Mouse (Mus musculus): ENCODE data around the gene Col5a3.
"Not testable (repeated sequence)": the region's sequence is repeated elsewhere in the genome, so short reads cannot be mapped to it uniquely, and the experiment has no call there.

Gene Col5a3

GRCm38 (mm10) chr9:20814521-20815272, at the start of gene Col5a3:
TSS of gene Col5a3 (minus strand) at chr9:20815067.
- DNase-seq: no peak

GRCm38 (mm10) chr9:20862225-20862624, 47.4 kb upstream of the Col5a3 start:
- no peak for DNase-seq

DNA sequence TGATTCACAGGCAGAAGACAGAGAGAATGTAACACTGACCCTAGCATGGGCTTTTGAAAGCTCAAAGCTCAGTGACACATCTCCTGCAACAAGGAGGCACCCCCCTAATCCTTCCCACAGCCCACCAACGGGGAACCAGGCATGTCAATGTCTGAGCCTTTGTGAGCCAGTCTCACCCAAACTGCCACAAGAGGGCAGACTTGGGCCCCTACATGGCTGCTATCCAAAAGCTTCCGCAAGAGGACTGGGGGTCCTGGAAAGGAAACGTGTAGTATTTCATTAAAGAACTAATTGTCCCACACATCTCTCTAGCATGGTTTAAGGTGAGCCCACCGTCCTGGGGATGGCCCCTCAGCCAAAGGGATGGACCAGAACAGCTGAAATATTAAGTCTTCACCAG, 47.0 kb upstream of the Col5a3 start:
- no peak for DNase-seq

GRCm38 (mm10) chr9:20859926-20860325, 45.1 kb upstream of the Col5a3 start:
- DNase-seq: no peak

DNA sequence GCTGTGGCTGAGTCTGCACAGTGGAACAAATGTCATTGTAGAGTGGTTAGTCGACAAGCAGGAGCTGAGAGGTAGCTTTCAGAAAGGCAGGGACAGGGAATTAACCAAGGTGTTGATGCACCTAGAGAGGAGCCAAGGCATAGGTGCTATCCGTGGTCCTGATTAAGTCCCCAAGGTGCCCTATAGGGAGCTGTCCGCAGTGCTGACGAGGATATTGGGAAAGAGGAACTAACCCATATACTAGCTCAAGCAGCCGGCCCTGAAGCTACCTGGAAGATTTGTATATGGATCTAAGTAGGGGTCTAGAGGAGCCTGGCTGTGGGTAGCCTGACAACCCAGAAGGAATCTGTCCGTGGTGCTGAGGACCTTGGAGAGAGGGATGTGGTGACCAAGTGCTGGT, 42.3 kb upstream of the Col5a3 start:
- no peak for DNase-seq

DNA sequence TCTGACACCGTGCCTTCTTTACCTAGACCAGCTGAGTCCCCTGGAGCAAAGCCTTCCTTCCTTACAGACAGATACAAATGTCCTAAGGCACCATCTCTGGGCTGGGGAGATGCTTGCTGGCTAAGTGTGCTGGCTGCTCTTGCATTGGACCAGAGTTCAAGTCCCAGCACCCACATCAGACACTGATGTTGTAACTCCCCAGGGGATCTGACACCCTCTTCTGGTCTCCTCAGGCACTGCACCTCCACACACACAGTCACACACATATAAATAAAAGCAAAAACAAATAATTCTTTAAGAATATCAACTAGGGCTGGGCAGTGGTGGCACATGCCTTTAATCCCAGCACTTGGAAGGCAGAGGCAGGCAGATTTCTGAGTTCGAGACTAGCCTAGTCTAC, 35.3 kb upstream of the Col5a3 start:
- no peak for DNase-seq

GRCm38 (mm10) chr9:20842670-20843069, 27.8 kb upstream of the Col5a3 start:
- no peak for DNase-seq

GRCm38 (mm10) chr9:20842211-20842610, 27.3 kb upstream of the Col5a3 start:
- no peak for DNase-seq

GRCm38 (mm10) chr9:20838931-20839330, 24.1 kb upstream of the Col5a3 start:
- no peak for DNase-seq

- DNase-seq: no peak
Observed at GRCm38 (mm10) chr9:20837184-20837947, 22.5 kb upstream of the Col5a3 start.

DNA sequence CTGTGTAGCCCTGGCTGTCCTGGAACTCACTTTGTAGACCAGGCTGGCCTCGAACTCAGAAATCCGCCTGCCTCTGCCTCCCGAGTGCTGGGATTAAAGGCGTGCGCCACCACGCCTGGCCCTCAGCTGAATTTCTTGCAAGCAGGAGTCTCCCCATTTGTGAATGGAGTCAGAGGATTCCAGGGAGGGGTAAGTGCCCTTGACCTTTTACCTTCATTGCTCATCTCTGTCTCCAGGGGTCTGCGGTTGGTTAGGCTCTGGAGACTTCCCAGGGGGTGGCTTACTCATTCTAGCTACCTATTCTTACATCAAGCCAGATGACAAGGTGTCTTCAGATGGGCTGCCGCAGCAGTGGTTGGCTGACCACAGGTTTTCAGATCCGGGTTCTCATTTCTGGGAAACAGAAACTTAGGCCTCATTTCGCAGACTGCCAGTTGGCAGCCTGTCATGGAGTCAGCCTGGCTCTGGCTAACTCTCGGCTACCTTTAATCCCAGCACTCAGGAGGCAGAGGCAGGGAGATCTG, 20.6 kb upstream of the Col5a3 start:
- not testable (repeated sequence) for DNase-seq

- no peak for DNase-seq
Observed at GRCm38 (mm10) chr9:20834881-20835280, 20.0 kb upstream of the Col5a3 start.

GRCm38 (mm10) chr9:20830901-20831643, 16.2 kb upstream of the Col5a3 start:
- peak; percentile 91 for DNase-seq

DNA sequence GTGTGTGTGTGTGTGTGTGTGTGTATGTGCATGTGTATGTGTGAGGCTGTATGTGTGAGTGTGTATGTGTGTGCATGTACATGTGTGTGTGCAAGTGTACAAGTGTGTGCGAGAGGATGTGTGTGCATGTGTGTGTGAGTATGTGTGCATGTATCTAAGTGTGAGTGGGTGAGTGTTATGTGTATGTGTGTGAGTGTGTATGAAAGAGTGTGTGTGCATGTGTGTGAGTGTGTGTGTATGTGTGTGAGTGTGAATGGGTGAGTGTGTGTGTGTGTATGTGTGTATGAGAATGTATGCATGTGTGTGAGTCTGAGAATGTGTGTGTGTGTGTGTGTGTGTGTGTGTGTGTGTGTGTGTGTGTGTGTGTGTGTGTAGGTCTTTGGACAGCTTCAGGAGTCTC, 13.3 kb upstream of the Col5a3 start:
- DNase-seq: no peak

DNA sequence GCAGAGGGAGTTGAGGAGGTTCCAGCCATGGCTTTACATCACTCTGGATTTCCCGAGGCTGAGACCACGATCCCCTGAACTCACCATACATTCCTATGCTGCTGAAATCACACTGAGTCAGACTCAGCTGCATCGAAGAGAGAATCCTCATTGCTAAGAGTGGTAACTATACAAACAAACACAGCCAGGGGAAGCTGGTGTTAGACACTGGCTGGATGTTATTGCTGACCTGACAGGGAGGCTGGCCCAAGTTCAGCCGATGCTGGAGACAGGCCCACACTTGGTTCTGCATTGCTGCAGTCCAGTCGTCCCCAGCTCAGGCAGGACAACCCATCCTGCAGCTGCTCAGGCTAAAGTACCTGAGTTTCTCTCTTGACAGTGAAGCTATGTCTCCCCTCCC, 10.9 kb upstream of the Col5a3 start:
- no peak for DNase-seq

- no peak for DNase-seq
Observed at GRCm38 (mm10) chr9:20822821-20823220, 8.0 kb upstream of the Col5a3 start.

DNA sequence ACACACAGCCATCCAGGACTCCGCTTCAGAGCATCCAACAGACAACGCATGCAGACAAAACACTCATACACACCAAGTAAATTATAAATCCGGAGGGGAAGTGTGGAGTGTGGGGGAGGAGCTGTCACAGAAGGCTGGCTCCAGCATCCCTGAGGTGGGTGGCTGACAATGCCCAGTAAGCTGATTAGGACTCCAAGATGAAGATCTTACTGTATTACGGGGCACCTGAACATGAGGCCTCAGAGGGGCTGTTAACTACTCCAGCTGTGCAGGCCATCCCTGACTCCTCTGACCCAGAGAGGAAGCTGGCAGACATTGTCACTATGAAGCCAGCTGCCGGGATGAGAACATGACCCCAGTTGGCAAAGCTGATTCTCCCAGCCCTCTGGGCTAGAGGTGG, 5.1 kb upstream of the Col5a3 start:
- DNase-seq: no peak

DNA sequence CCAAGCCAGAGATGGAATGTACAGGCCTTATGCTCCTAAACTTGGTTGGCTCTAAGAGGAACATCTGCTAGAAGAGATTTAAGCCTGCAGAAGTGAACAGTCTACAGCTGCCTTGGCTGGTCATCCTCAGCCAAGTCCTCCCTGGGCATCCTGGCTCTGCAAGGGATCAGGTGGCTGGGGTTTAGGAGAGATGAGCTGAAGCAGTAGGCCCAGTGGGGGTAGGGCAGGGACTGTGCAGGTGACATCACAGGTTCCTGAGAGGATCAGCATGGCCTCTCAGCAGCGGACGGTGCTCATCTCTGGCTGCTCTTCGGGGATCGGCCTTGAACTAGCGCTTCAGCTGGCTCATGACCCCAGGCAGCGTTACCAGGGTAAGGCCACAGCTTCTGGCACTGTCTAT, 3.4 kb upstream of the Col5a3 start, which contains the start of gene Rdh8:
Rdh8 (plus strand) TSS at position 268 of the 400 bp plus-strand sequence.
- DNase-seq: no peak

GRCm38 (mm10) chr9:20812537-20813271, 2.2 kb downstream of the Col5a3 start:
- DNase-seq: no peak

- DNase-seq: no peak
Observed at GRCm38 (mm10) chr9:20810773-20811172, 4.1 kb downstream of the Col5a3 start.

DNA sequence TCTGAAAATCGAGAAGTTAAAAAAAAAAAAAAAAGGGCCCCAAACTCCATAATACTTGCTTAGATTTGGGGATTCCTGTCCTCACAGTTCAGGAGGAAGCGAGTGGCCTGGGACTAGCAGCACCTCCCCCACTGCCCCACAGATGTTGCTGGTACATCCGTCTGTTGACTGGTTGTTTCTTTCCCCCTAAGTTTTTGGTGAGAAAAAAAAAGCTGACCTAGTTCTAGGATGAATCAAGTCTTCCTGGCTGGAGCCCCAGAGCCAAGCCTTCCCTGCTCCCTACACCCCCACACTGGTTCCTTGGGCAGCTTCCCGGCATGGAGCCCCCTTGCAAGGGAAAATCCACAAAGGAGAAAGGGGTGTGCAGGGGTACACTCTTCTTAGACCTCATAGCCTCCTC, 4.6 kb downstream of the Col5a3 start:
- no peak for DNase-seq

DNA sequence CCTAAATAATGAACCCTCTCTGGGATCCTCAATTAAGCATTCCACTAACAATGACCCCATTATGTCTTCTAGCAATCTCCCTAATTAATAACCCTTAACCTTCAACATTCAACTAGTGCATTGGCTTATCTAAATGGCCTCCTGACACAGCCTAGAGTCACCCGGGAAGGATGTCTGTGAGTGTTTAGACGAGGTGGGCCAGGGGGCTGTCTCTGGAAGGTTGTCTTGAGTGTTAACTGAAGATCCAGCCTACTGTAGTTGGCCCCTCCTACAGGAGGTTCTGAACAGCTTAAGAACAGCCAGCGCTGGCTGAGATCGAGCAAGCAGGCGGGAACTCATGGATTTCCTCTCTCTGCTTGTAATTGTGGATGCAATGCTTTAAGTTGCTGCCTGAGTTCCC, 9.2 kb downstream of the Col5a3 start:
- DNase-seq: no peak

DNA sequence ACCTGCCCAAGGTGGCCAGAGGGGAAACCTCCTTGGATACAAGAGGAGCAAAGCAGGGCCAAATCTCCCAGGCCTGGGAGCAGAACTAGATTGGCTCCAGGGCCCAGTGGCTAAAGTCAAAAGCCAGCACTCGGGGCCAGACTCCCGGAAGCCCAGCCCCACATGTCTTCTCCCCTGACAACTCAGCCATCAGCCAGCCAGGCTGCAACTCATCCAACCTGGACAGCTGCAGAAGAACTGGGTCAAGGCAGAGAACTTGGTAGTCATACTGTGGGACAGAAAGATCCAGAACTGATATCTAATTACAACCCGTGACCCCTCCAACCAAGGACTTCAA, 9.7 kb downstream of the Col5a3 start:
- no peak for DNase-seq
